Mouse (Mus musculus) lung, postnatal 36 days (tissue): ENCODE results near the gene Bckdk.
A peak's percentile ranks its signal among the peaks of the same experiment; 100 is the strongest.

Source experiments
- DNase-seq: peaks from one replicate; pipeline ENCODE4 v3.0.0; 2022; ENCODE audit warnings: mixed read lengths

Bckdk gene

GRCm38 (mm10) chr7:127896384-127896783, 7.5 kb upstream of the Bckdk start:
- DNase-seq: peak; percentile 79

- no peak for DNase-seq
Measured at GRCm38 (mm10) chr7:127897542-127897941, 6.3 kb upstream of the Bckdk start.

DNA sequence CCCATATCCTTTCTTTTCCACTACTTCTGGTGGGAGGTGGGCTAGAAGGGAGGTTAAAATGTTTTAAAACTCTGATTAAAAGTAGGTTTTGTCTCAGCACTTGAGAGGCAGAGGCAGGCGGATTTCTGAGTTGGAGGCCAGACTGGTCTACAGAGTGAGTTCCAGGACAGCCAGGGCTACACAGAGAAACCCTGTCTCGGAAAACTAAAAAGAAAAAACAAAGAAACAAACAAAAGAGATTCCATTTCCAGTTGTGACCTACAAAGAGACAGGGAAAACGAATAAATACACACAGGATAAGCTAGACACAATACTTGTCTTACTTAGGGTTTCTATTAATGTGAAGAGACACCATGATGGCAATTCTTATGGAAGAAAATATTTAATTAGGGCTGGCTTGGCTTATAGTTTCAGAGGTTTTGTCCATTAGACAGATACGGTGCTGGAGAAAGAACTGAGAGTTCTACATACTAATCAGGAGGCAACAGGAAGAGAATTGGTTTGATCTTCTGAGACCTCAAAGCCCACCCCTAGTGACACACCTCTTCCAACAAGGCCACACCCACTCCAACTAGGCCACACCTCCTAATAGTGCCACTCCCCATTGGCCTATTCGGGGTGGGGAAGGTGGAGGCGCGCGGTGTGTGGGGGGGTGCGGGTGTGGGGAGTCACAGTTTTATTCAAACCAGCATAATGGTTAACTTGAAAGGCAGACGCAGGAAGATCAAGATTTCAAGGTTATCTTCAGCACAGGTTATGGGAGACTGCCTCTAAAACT, 5.5 kb upstream of the Bckdk start:
- DNase-seq: peak; percentile 15

DNA sequence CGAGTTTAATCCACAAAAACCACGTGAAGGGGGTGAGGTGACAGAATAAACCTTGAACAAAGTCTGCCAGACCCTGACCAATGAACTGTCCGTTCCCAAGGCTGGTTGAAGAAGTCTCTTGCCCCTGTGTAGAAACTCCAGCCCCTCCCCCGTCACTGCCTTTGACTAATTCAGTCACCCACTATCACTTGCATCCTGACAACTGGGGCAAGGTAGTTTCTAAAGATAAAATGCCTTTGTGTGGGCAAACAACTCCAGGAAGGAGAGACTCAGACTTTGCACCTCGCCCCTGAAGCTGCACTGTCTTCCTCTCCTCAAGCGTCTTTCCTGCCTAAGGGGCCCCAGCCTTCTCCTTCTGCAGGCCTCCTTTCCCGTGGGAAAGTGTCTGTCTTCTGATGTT, 3.9 kb upstream of the Bckdk start:
- DNase-seq: no peak

DNA sequence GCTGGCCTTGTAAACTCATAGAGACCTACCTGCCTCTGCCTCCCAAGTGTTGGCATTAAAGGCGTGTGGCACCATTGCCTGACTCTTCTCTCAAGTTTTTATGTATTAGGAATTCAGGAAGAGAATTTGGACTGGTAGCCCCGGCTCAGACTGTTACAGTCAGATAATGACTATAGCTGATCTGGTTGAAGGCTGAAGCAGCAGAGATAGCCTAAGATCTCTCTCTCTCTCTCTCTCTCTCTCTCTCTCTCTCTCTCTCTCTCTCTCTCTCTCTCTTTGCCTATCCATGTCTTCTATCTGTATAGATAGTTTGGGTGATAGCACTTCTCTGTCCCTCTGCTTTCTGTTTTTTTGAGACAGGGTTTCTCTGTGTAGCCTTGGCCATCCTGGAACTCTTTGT, 2.1 kb upstream of the Bckdk start:
- no peak for DNase-seq

- DNase-seq: no peak
Measured at GRCm38 (mm10) chr7:127907939-127908338, 4.1 kb downstream of the Bckdk start.

- no peak for DNase-seq
Measured at GRCm38 (mm10) chr7:127908656-127909055, 4.8 kb downstream of the Bckdk start.

- peak; percentile 95 for DNase-seq
Measured at GRCm38 (mm10) chr7:127912190-127912871, 8.4 kb downstream of the Bckdk start, which contains the start of gene Kat8. Kat8 (plus strand) TSS chr7:127912516.

DNA sequence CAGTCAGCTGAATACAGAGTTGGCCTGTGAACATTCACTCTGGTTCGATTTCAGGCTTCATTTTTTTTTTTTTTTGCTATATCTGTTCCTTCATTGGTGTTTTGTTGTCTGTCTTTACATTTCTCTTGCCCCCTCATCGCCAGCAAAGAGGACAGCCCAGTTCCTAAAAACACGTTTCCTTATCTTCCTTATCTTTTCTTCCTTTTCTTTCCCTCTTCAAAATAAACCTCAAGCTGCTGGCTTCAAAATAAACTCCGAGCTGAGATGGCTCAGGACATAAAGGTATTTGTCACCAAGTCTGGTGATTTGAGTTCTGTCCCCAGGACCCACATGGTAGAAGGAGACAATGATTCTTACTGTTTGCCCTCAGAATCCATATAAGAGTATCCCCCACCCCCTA, 9.1 kb downstream of the Bckdk start:
- no peak for DNase-seq

DNA sequence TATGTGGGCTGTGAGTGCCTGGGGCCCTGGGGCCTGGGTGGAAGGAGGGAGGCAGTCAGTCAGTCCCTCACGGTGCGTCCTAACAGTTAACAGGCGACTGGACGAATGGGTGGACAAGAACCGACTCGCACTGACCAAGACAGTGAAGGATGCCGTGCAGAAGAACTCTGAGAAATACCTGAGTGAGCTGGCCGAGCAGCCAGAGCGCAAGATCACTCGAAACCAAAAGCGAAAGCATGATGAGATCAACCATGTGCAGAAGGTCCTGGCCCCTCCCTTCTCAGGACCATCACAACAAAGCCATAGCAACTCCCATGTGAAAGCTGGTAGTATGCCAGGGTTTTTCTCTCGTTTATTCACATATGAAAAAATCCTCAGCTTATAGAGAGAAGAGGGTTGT, 11.4 kb downstream of the Bckdk start:
- no peak for DNase-seq

GRCm38 (mm10) chr7:127918203-127918602, 14.3 kb downstream of the Bckdk start:
- peak; percentile 86 for DNase-seq

- peak; percentile 55 for DNase-seq
Measured at GRCm38 (mm10) chr7:127919290-127919689, 15.4 kb downstream of the Bckdk start.

DNA sequence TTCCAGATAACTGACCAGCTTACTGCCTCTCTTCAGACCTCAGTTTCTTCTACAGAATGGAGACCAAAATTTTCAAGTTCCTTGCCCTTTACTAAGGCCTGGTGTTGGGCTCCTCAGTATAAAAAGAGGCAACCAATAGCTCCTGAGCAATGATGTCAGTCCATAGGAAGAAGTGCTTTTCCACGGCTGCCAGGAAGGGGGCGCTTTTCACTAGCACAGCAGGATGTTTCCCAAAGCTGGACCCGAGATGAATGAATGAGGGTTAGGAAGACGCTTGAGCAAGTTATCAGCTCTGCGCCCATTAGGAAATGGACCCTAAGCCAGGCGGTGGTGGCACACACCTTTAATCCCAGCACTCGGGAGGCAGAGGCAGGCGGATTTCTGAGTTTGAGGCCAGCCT, 17.6 kb downstream of the Bckdk start:
- peak; percentile 76 for DNase-seq

DNA sequence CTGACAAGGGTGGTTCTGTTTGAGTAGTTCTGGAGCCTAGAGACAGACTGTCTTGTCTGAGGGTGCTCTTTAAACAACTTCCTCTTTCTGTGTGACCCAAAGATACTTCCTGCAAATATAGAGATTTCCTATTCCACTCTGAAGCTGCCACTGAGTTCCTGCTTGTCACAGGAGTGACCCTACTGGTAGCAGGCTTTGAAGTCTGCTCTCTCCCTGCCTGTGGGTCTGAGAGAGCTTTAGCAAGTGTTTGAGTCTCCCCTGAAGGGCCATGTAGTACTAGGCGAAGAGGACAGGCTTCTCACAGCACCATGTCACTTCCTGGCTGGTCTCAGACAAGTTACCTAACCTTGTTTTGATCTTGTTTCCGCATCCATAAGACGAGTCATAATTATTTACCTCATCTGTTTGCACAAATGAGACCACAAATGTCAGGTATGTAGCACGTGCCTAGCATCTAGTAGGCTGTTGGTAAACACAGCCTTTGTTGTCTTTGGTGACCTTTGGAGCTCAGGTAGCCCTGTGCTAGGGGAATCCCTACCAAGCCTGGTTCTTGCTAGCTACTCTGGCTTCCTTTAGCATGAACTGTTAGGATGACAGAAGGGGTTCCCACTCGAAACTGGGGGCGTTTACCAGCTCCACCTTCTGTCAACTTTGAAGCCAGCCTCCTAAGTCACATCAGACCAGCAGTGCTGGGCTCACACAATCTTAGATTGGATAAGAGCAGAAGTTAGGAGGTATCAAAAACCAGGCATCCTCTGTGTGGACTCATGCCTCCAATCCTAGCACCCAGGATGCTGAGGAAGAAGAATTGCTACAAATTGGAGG, 18.8 kb downstream of the Bckdk start:
- peak; percentile 39 for DNase-seq

GRCm38 (mm10) chr7:127923714-127924113, 19.8 kb downstream of the Bckdk start:
- DNase-seq: no peak

GRCm38 (mm10) chr7:127925252-127925651, 21.4 kb downstream of the Bckdk start:
- DNase-seq: peak; percentile 87

GRCm38 (mm10) chr7:127926066-127926465, 22.2 kb downstream of the Bckdk start:
- no peak for DNase-seq

- no peak for DNase-seq
Measured at GRCm38 (mm10) chr7:127926846-127927245, 23.0 kb downstream of the Bckdk start.

- no peak for DNase-seq
Measured at GRCm38 (mm10) chr7:127927726-127928125, 23.8 kb downstream of the Bckdk start.

- peak; percentile 51 for DNase-seq
Measured at GRCm38 (mm10) chr7:127928596-127928995, 24.7 kb downstream of the Bckdk start.

GRCm38 (mm10) chr7:127929923-127930322, 26.0 kb downstream of the Bckdk start, which contains the start of gene Prss8:
Prss8 (minus strand) TSS chr7:127930104.
- DNase-seq: peak; percentile 93

- DNase-seq: no peak
Measured at GRCm38 (mm10) chr7:127930636-127931035, 26.8 kb downstream of the Bckdk start.
